In genomic region chr2:168205265-168205664, GRCm38 (mm10) we compare ENCODE assay signal across 8 mouse cellular contexts. TPM values are rescaled to one million over a fixed set of nuclear protein-coding genes. Genes with fewer than 3 reads are reported as not detected.
DNase-seq lines count a peak whose midpoint lies in the region; ATAC-seq and TF ChIP-seq lines count a peak whose summit lies in the region.

No protein-coding gene starts in this region.

- peaks cover 24% of the 10 kb centered on the region for H3K36me3 ChIP-seq in embryonic facial prominence, embryonic 15.5 days
- H3K36me3 ChIP-seq in limb, embryonic 14.5 days (ENCODE audit: control insufficient read depth, insufficient read depth, low read length), result peaks cover 29% of the 10 kb centered on the region
- H3K36me3 ChIP-seq in midbrain, postnatal 0 days (ENCODE audit: insufficient read depth, low read length), result peaks cover under 1% of the 10 kb centered on the region; the same call in 1 of the 2 replicates

- WGBS in bone marrow, adult 2 months, result 3% methylated on average over 6 of the region's 6 CpGs
- WGBS in embryonic facial prominence, embryonic 15.5 days, result 2% methylated on average over 6 of the region's 6 CpGs
- 6% methylated on average over 6 of the region's 6 CpGs for WGBS in limb, embryonic 14.5 days
- WGBS in midbrain, postnatal 0 days, result 4% methylated on average over 6 of the region's 6 CpGs

- ATAC-seq in embryonic facial prominence, embryonic 15.5 days (ENCODE audit: insufficient number of reproducible peaks, low FRiP score, low TSS enrichment, low read depth), result peak; percentile 47
- ATAC-seq in limb, embryonic 14.5 days (ENCODE audit: low FRiP score, low read depth), result peak; percentile 47
- peak; percentile 69 for ATAC-seq in midbrain, postnatal 0 days (ENCODE audit: low FRiP score)

- H3K9ac ChIP-seq in embryonic facial prominence, embryonic 15.5 days, result peak overlapping the region; percentile 100
- peak overlapping the region; percentile 100 for H3K9ac ChIP-seq in limb, embryonic 14.5 days (ENCODE audit: low read depth, low read length, severe bottlenecking)
- H3K9ac ChIP-seq in midbrain, postnatal 0 days (replicated peaks; ENCODE audit: low read length, poor library complexity, severe bottlenecking), result peak overlapping the region; percentile 98

- H3K27ac ChIP-seq in bone marrow, adult 2 months (ENCODE audit: control insufficient read depth, insufficient read depth, low read depth, low read length, poor library complexity), result no peak overlapping the region
- H3K27ac ChIP-seq in embryonic facial prominence, embryonic 15.5 days (replicated peaks), result peak overlapping the region; percentile 99
- peak overlapping the region; percentile 99; the same call in 1 of the 2 replicates for H3K27ac ChIP-seq in limb, embryonic 14.5 days (replicated peaks; ENCODE audit: low read depth, low read length)
- peak overlapping the region; percentile 96 for H3K27ac ChIP-seq in midbrain, postnatal 0 days (ENCODE audit: low read depth, low read length)

- H3K4me2 ChIP-seq in embryonic facial prominence, embryonic 15.5 days (replicated peaks), result peak overlapping the region; percentile 67
- peak overlapping the region; percentile 77 for H3K4me2 ChIP-seq in limb, embryonic 14.5 days (replicated peaks; ENCODE audit: low read depth, low read length, severe bottlenecking)
- peak overlapping the region; percentile 62 for H3K4me2 ChIP-seq in midbrain, postnatal 0 days (ENCODE audit: low read depth, low read length, poor library complexity, severe bottlenecking)

- peaks cover 5% of the 10 kb centered on the region for H3K4me1 ChIP-seq in bone marrow, adult 2 months (ENCODE audit: control insufficient read depth, insufficient read depth, low read length)
- H3K4me1 ChIP-seq in embryonic facial prominence, embryonic 15.5 days, result peaks cover 25% of the 10 kb centered on the region
- H3K4me1 ChIP-seq in limb, embryonic 14.5 days (ENCODE audit: control insufficient read depth, insufficient read depth, low read length), result peaks cover 10% of the 10 kb centered on the region
- peaks cover 14% of the 10 kb centered on the region for H3K4me1 ChIP-seq in midbrain, postnatal 0 days (ENCODE audit: insufficient read depth, low read length)

- TF ChIP-seq CTCF in bone marrow, adult 2 months (IDR thresholded peaks at IDR 0.05; ENCODE audit: control insufficient read depth, insufficient read depth, low read length), result peak; percentile 98
- TF ChIP-seq CTCF in midbrain, postnatal 0 days (IDR thresholded peaks at IDR 0.05), result peak; percentile 99

- DNase-seq in 416B (ENCODE audit: low read depth), result peak; percentile 96
- peak; percentile 78 for DNase-seq in heart, adult 8-10 months (ENCODE audit: low spot score)
- DNase-seq in kidney, adult 9 months, result peak; percentile 95
- peak; percentile 94 for DNase-seq in limb, embryonic 14.5 days (ENCODE audit: low spot score)
- peak; percentile 97 for DNase-seq in midbrain, postnatal 0 days (ENCODE audit: low spot score)
- peak; percentile 73 to 87 for DNase-seq in spleen, postnatal 14 days (ENCODE audit: low spot score in 2 of 2)

- no peak for TF ChIP-seq POLR2A in bone marrow, adult 2 months (IDR thresholded peaks at IDR 0.05; ENCODE audit: borderline replicate concordance, control insufficient read depth, low read depth, low read length)
- TF ChIP-seq POLR2A in limb, embryonic 14.5 days (IDR thresholded peaks at IDR 0.05; ENCODE audit: borderline replicate concordance, extremely low read depth, insufficient read depth, insufficient read length), result 0 out of 2 replicates have a peak, but pooled peaks have one; percentile 15

- H3K27me3 ChIP-seq in embryonic facial prominence, embryonic 15.5 days, result no peaks in the 10 kb centered on the region
- H3K27me3 ChIP-seq in limb, embryonic 14.5 days (ENCODE audit: control insufficient read depth, insufficient read depth, low read length), result no peaks in the 10 kb centered on the region
- H3K27me3 ChIP-seq in midbrain, postnatal 0 days (ENCODE audit: insufficient read depth, low read length), result no peaks in the 10 kb centered on the region

- H3K4me3 ChIP-seq in bone marrow, adult 2 months (replicated peaks; ENCODE audit: control insufficient read depth, low read depth, low read length), result peak overlapping the region; percentile 82
- peak overlapping the region; percentile 87 for H3K4me3 ChIP-seq in embryonic facial prominence, embryonic 15.5 days (replicated peaks)
- H3K4me3 ChIP-seq in limb, embryonic 14.5 days (replicated peaks; ENCODE audit: low read length), result peak overlapping the region; percentile 98
- peak overlapping the region; percentile 76 for H3K4me3 ChIP-seq in midbrain, postnatal 0 days (ENCODE audit: low read depth, low read length)

- no peaks in the 10 kb centered on the region for H3K9me3 ChIP-seq in embryonic facial prominence, embryonic 15.5 days (replicated peaks)
- H3K9me3 ChIP-seq in limb, embryonic 14.5 days (ENCODE audit: control insufficient read depth, low read length), result peaks cover 4% of the 10 kb centered on the region
- no peaks in the 10 kb centered on the region for H3K9me3 ChIP-seq in midbrain, postnatal 0 days (ENCODE audit: low read length)

RNA-seq across cellular contexts. Expression of gene Adnp, which starts 1.6 kb away (rescaled TPM):
- polyA plus RNA-seq in bone marrow, adult 2 months (2011; ENCODE audit: insufficient read depth, insufficient read length, low replicate concordance, missing spikeins), result 4.1 and 10.8 TPM in 2 replicates
- polyA plus RNA-seq in embryonic facial prominence, embryonic 15.5 days (2015; fragmentation: Nextera tagmentation; extraction: Ambion mirVana), result 3.4 and 7.6 TPM in 2 replicates
- total RNA-seq in heart, adult 8-10 months (2022), result 10 to 100 TPM; 23.1 to 24.3 (median 23.7) TPM
- polyA plus RNA-seq in limb, embryonic 14.5 days (2012; rRNA removed), result 61.5 and 71.3 TPM in 2 replicates
- polyA plus RNA-seq in limb, embryonic 14.5 days (2014; fragmentation: Nextera tagmentation; extraction: Ambion mirVana), result 8.5 and 14.5 TPM in 2 replicates
- 24.9 and 56.5 TPM in 2 replicates for total RNA-seq in midbrain, postnatal 0 days (2014; rRNA removed)
- polyA plus RNA-seq in midbrain, postnatal 0 days (2015; fragmentation: Nextera tagmentation; extraction: Ambion mirVana), result 10.3 and 15.4 TPM in 2 replicates

RNA-seq across cellular contexts. Expression of gene Gm20716, which starts 24.9 kb away (rescaled TPM):
- 18.3 and 20.2 TPM in 2 replicates for polyA plus RNA-seq in bone marrow, adult 2 months (2011; ENCODE audit: insufficient read depth, insufficient read length, low replicate concordance, missing spikeins)
- polyA plus RNA-seq in embryonic facial prominence, embryonic 15.5 days (2015; fragmentation: Nextera tagmentation; extraction: Ambion mirVana), result 18.3 and 18.6 TPM in 2 replicates
- 10 to 100 TPM; 16.1 to 23.2 (median 19.1) TPM for total RNA-seq in heart, adult 8-10 months (2022)
- 14.5 and 28.6 TPM in 2 replicates for polyA plus RNA-seq in limb, embryonic 14.5 days (2012; rRNA removed)
- 22.9 and 27.8 TPM in 2 replicates for polyA plus RNA-seq in limb, embryonic 14.5 days (2014; fragmentation: Nextera tagmentation; extraction: Ambion mirVana)
- total RNA-seq in midbrain, postnatal 0 days (2014; rRNA removed), result 43.2 and 47.1 TPM in 2 replicates
- 15.7 and 16.0 TPM in 2 replicates for polyA plus RNA-seq in midbrain, postnatal 0 days (2015; fragmentation: Nextera tagmentation; extraction: Ambion mirVana)

RNA-seq across cellular contexts. Expression of gene Dpm1, which starts 25.1 kb away (rescaled TPM):
- 20.1 and 59.2 TPM in 2 replicates for polyA plus RNA-seq in bone marrow, adult 2 months (2011; ENCODE audit: insufficient read depth, insufficient read length, low replicate concordance, missing spikeins)
- 92.0 and 102 TPM in 2 replicates for polyA plus RNA-seq in embryonic facial prominence, embryonic 15.5 days (2015; fragmentation: Nextera tagmentation; extraction: Ambion mirVana)
- total RNA-seq in heart, adult 8-10 months (2022), result 10 to 100 TPM; 63.2 to 95.5 (median 78.2) TPM
- 15.7 and 18.4 TPM in 2 replicates for polyA plus RNA-seq in limb, embryonic 14.5 days (2012; rRNA removed)
- polyA plus RNA-seq in limb, embryonic 14.5 days (2014; fragmentation: Nextera tagmentation; extraction: Ambion mirVana), result 90.4 and 90.6 TPM in 2 replicates
- 11.4 and 30.0 TPM in 2 replicates for total RNA-seq in midbrain, postnatal 0 days (2014; rRNA removed)
- 87.9 and 97.2 TPM in 2 replicates for polyA plus RNA-seq in midbrain, postnatal 0 days (2015; fragmentation: Nextera tagmentation; extraction: Ambion mirVana)

RNA-seq across cellular contexts. Expression of gene Mocs3, which starts 25.2 kb away (rescaled TPM):
- polyA plus RNA-seq in bone marrow, adult 2 months (2011; ENCODE audit: insufficient read depth, insufficient read length, low replicate concordance, missing spikeins), result 1.1 and 5.1 TPM in 2 replicates
- polyA plus RNA-seq in embryonic facial prominence, embryonic 15.5 days (2015; fragmentation: Nextera tagmentation; extraction: Ambion mirVana), result 8.0 and 8.8 TPM in 2 replicates
- total RNA-seq in heart, adult 8-10 months (2022), result 1 to 10 TPM; 7.3 to 9.7 (median 7.8) TPM
- polyA plus RNA-seq in limb, embryonic 14.5 days (2012; rRNA removed), result 12.2 and 16.5 TPM in 2 replicates
- 8.3 and 10.6 TPM in 2 replicates for polyA plus RNA-seq in limb, embryonic 14.5 days (2014; fragmentation: Nextera tagmentation; extraction: Ambion mirVana)
- total RNA-seq in midbrain, postnatal 0 days (2014; rRNA removed), result 19.3 and 20.9 TPM in 2 replicates
- polyA plus RNA-seq in midbrain, postnatal 0 days (2015; fragmentation: Nextera tagmentation; extraction: Ambion mirVana), result 7.4 and 7.5 TPM in 2 replicates
